Mouse (Mus musculus) midbrain, embryonic 11.5 days (tissue): Measurements from ENCODE around the gene Mettl7a1. TPM values are rescaled to one million over a fixed set of nuclear protein-coding genes. Genes with fewer than 3 reads are reported as not detected.
A peak's percentile ranks its signal among the peaks of the same experiment; 100 is the strongest.
"Not testable (repeated sequence)": the region's sequence is repeated elsewhere in the genome, so short reads cannot be mapped to it uniquely, and the experiment has no call there.

Source experiments
- ATAC-seq: fragments of 200-750 bp; cut with Nextera tagmentation; 2 replicates; pipeline ENCODE4 v1.8.0; 2017; ENCODE audit warnings: moderate TSS enrichment, moderate library complexity; ENCODE audit not compliant: low FRiP score
- DNase-seq: peaks from one replicate; pipeline ENCODE4 v3.0.0; 2015; ENCODE audit warnings: low spot score; ENCODE audit errors: missing footprints
- H3K27ac ChIP-seq: fragments of 300-500 bp; sonication (generic); 2 replicates; pipeline ENCODE4 v1.5.1; 2014; ENCODE audit warnings: low read depth, low read length
- H3K27me3 ChIP-seq: fragments of 300-500 bp; sonication (generic); 2 replicates; pipeline ENCODE4 v1.6.1; 2014; ENCODE audit warnings: mild to moderate bottlenecking, low read length, moderate library complexity, mixed read lengths; ENCODE audit not compliant: control insufficient read depth, insufficient read depth
- H3K36me3 ChIP-seq: fragments of 300-500 bp; sonication (generic); 2 replicates; pipeline ENCODE4 v1.6.1; 2014; ENCODE audit warnings: mild to moderate bottlenecking, low read length, moderate library complexity, mixed read lengths; ENCODE audit not compliant: control insufficient read depth, insufficient read depth
- H3K4me1 ChIP-seq: fragments of 300-500 bp; sonication (generic); 2 replicates; pipeline ENCODE4 v1.6.1; 2014; ENCODE audit warnings: low read length; ENCODE audit not compliant: control insufficient read depth, insufficient read depth
- H3K4me2 ChIP-seq: fragments of 300-500 bp; sonication (generic); 2 replicates; pipeline ENCODE4 v1.6.1; 2014; ENCODE audit warnings: mild to moderate bottlenecking, moderate library complexity
- H3K4me3 ChIP-seq: fragments of 300-500 bp; sonication (generic); 2 replicates; pipeline ENCODE4 v1.5.1; 2014; ENCODE audit warnings: low read depth, low read length
- H3K9ac ChIP-seq: fragments of 300-500 bp; sonication (generic); 2 replicates; pipeline ENCODE4 v1.6.1; 2014; ENCODE audit warnings: low read length
- H3K9me3 ChIP-seq: fragments of 300-500 bp; sonication (generic); 2 replicates; pipeline ENCODE4 v1.6.1; 2016; ENCODE audit warnings: low read length; ENCODE audit not compliant: control insufficient read depth
- WGBS: fragments of 180-500 bp; shearing (Covaris S2); extraction: QIAGEN DNeasy Blood & Tissue Kit; methylation state at CpG from one replicate; pipeline ENCODE4 v1.1.7; 2014; 5-methylcytosine and 5-hydroxymethylcytosine counted together
- polyA plus RNA-seq: library from polyadenylated mRNA; unstranded; fragments of >200 nt; fragmentation: Nextera tagmentation; extraction: Ambion mirVana; gene quantifications from 2 replicates; pipeline ENCODE4 v1.2.1, GENCODE M21; 2014

The Mettl7a1 gene
- polyA plus RNA-seq, 1 experiment from 2014 or later, result 4.0 TPM

DNA sequence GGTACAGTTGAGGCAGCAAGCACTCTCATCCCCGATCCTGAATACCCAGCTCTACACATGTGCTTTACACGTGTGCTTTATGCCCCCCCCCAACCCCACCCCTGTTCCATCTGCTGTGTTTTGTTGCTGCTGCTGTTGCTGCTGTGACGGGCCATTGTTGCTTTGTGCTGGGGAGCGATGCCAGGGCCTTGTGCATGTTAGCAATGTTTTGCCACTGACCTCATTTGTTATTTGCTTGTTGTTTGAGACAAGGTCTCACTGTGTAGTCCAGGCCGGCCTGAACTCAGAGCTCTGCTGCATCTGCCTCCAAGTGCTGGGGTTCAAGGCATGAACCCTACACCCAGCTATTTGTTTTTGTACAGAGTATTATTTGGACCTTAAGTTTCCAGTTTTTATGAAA, 13.1 kb upstream of the Mettl7a1 start:
- DNase-seq (no peak), ATAC-seq (no peak)
- Histone ChIP-seq H3K4me2 (no peak overlapping the region), H3K9me3 (no peaks in the 10 kb centered on the region), H3K36me3 (no peaks in the 10 kb centered on the region), H3K4me3 (no peak overlapping the region), H3K27ac (no peak overlapping the region), H3K4me1 (no peaks in the 10 kb centered on the region), H3K9ac (no peak overlapping the region), H3K27me3 (no peaks in the 10 kb centered on the region)
- 82% methylated on average over 5 of the region's 5 CpGs for WGBS

DNA sequence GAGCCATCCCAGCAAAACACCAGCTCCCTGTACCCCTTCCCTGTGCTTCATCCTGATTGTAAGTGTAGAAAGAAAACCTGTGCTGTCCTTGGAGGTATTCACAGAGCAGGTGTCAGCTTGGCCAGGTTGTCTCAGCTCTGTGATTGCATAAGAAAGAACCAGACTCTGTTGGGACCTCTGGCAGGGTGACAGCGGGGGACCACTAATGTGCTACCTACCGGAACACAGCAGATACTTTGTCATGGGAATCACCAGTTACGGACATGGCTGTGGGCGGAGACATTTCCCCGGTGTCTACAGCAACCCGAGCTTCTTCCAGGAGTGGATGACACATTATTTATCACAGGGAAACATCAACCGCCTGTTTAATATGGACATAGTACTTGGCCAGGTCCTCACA, 11.6 kb upstream of the Mettl7a1 start:
- Histone ChIP-seq H3K27me3 (no peaks in the 10 kb centered on the region), H3K4me3 (no peak overlapping the region), H3K9me3 (no peaks in the 10 kb centered on the region), H3K36me3 (no peaks in the 10 kb centered on the region), H3K4me2 (no peak overlapping the region), H3K9ac (no peak overlapping the region), H3K27ac (no peak overlapping the region), H3K4me1 (no peaks in the 10 kb centered on the region)
- WGBS, result 78% methylated on average over 7 of the region's 7 CpGs
- ATAC-seq (no peak), DNase-seq (no peak)

DNA sequence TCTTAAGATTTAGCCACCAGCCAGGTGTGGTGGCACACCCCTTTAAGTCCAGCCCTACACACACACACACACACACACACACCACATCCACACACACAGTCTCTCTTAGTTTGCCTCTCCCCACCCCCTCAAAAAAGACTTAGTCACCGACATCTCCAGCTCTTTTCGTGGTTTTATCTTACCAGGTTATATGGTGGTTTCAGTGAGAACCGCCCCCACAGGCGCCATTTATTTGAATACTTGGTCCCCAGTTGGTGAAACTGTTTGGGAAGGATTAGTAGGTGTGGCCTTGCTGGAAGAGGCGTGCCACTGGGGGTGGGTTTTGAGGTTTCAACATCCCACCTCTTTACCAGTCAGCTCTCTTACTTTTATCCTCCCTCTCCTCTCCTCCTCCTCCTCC, 6.1 kb upstream of the Mettl7a1 start:
- 87% methylated on average over 5 of the region's 5 CpGs for WGBS
- Histone ChIP-seq H3K27me3 (no peaks in the 10 kb centered on the region), H3K4me2 (no peak overlapping the region), H3K4me3 (no peak overlapping the region), H3K36me3 (no peaks in the 10 kb centered on the region), H3K9me3 (no peaks in the 10 kb centered on the region), H3K27ac (no peak overlapping the region), H3K4me1 (no peaks in the 10 kb centered on the region), H3K9ac (no peak overlapping the region)
- ATAC-seq (no peak), DNase-seq (no peak)

DNA sequence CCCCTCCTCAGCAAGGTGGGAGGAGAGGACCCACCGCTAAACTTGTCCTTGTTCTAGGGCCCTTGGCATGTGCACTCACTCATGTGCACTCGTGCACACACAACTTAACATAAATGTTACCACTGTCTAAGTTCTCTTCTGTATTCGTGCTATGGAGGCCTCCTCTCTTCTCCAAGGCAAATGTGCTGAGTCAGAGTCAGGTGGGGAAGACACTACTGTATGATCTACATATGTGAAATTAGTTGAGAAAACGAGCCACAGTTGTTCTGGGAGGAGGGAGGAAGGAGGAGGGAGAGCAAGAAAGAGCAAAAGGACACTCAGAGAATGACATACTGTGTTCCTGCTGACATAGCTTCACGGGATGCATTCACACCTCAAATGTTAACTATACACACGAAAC, 3.4 kb upstream of the Mettl7a1 start:
- Histone ChIP-seq H3K36me3 (no peaks in the 10 kb centered on the region), H3K9ac (no peak overlapping the region), H3K27ac (no peak overlapping the region), H3K4me1 (peaks cover 7% of the 10 kb centered on the region), H3K4me3 (no peak overlapping the region), H3K9me3 (no peaks in the 10 kb centered on the region), H3K27me3 (no peaks in the 10 kb centered on the region), H3K4me2 (no peak overlapping the region)
- DNase-seq (no peak), ATAC-seq (no peak)
- 87% methylated on average over 6 of the region's 6 CpGs for WGBS

DNA sequence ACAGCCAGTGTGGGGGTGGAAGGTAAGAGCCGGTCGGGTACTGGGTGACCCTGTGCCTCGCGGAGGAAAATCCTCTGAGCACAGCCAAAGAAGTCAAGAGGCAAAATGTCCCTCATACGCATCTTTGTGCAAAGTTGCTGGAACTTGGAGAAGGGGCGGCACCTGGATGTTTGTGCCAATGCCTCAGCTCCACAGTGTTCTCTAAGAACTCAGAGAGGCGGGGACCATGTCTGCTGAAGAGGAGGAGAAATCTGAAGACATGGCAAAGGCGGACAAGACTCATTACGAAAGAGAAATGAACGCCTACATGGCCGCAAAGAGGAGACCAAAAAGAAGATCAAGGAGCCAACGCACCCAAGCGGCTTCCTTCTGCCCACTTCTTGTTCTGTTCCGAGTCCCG, 2.4 kb upstream of the Mettl7a1 start:
- Histone ChIP-seq H3K27me3 (no peaks in the 10 kb centered on the region), H3K27ac (no peak overlapping the region), H3K4me1 (peaks cover 10% of the 10 kb centered on the region), H3K4me3 (no peak overlapping the region), H3K9me3 (no peaks in the 10 kb centered on the region), H3K36me3 (no peaks in the 10 kb centered on the region), H3K4me2 (no peak overlapping the region), H3K9ac (no peak overlapping the region)
- WGBS, result 64% methylated on average over 15 of the region's 15 CpGs
- DNase-seq (no peak), ATAC-seq (no peak)

DNA sequence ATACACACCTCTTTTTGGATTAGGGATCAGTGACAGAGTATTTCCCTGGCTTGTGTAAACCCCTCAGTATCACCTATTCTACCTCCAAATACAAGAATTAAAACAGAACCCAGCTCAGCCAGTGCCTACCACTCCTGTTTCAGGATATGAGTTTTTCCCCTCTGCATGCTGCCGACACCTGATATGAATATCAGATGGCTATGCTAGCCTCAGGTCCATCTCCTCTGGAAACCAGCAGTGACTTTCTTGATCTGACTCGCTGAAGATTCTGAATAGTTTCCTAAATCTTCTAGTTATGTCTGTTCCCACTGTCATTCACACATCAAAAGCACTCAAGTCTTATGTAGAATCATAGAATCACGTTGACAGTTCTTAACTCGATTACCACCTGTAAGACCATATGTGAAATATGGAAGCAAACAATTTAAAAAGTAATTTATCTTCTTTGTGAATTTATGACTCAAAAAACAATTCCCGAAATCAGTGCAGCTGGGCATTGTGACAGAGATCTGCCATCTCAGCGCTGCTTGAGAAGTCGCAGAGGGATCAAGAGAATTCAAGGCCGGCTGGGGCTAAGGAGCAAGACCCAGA, 417 bp upstream of the Mettl7a1 start:
- 54% methylated on average over 8 of the region's 8 CpGs for WGBS
- Histone ChIP-seq H3K9me3 (no peaks in the 10 kb centered on the region), H3K36me3 (no peaks in the 10 kb centered on the region), H3K4me2 (peak overlapping the region; percentile 48), H3K9ac (peak overlapping the region; percentile 76; the same call in 1 of the 2 replicates), H3K4me3 (no peak overlapping the region; the same call in 1 of the 2 replicates), H3K27me3 (no peaks in the 10 kb centered on the region), H3K4me1 (peaks cover 10% of the 10 kb centered on the region), H3K27ac (peak overlapping the region; percentile 86; the same call in 1 of the 2 replicates)
- no peak for ATAC-seq
- no peak for DNase-seq

DNA sequence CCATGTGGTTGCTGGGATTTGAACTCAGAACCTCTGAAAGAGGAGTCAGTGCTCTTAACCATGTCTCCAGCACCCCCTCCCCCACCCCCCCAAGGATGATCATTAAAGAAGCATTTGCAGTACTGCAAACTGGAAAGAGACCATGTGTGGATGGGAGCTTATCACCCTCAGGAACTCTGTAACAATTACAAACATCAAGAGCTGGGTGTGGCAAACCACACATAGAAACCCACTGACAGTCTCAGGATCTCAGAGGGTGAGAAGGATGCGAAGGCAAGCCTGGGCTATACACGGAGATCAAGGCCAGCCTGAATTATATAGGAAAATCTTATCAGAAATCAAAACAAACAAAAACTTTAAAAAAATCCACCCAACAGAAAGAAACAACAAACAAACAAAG, 2.3 kb downstream of the Mettl7a1 start:
- Histone ChIP-seq H3K27me3 (no peaks in the 10 kb centered on the region), H3K4me2 (no peak overlapping the region)
- WGBS, result 80% methylated on average over 2 of the region's 2 CpGs

DNA sequence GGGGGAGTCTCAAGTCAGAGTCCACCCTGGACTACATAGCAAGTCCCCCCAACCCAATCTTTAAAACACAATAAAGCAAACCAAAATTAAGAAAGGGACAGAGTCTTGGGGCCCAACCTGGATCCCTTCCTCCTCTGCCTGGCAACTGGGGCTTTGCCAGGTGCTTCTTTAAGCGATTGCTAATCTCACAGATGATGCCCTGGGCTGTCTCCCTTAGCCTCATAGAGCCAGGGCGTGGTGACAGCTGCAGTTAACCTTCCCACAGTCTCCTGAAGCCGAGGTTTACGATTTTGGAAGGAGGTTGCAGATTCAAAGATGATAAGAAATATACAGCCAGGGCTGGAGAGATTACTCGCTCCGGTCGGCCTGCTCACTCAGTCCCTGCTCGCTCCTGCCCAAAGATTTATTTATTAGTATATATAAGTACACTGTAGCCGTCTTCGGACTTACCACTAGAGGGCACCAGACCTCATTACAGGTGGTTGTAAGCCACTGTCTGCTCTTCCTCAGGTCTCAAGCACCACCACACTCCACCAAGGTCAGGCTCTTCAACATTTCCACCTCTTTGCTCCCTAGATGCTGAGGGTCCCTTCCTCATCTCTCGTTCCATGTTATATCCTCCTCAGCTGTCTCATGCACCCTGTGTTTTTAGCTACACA, 3.6 kb downstream of the Mettl7a1 start:
- ATAC-seq, H3K36me3 ChIP-seq, H3K9ac ChIP-seq, H3K27me3 ChIP-seq, H3K9me3 ChIP-seq, H3K4me3 ChIP-seq, H3K27ac ChIP-seq, H3K4me2 ChIP-seq: not testable (repeated sequence)
- DNase-seq, result peak; percentile 86
- WGBS, result 45% methylated on average over 9 of the region's 11 CpGs
- H3K4me1 ChIP-seq, result peaks cover 10% of the 10 kb centered on the region

More for the DNA sequence above, 2.3 kb downstream of the Mettl7a1 start:
- DNase-seq (no peak), ATAC-seq (no peak)
- Histone ChIP-seq H3K9me3 (no peaks in the 10 kb centered on the region), H3K4me3 (no peak overlapping the region), H3K36me3 (no peaks in the 10 kb centered on the region), H3K27ac (no peak overlapping the region), H3K9ac (no peak overlapping the region), H3K4me1 (peaks cover 10% of the 10 kb centered on the region)

DNA sequence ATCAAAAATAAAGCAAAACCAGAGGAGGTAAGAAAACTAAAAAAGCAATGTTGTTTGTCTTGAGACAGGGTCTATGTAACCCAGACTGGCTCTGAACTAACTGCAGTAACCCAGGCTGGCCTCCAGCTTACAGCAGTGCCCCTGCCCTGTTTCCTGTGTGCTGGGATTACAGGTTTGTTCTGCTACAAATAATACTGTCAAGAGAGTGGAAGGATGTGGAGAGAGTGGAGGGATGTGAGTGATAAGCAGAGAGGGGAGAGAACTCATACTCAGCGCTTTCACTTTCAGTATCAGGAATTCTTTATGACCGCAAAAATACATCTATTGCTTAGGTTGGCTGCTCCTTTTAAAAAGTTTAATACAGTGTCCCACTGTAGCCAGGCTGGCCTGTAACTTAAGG, 8.4 kb downstream of the Mettl7a1 start:
- no peaks in the 10 kb centered on the region for H3K27me3 ChIP-seq
- WGBS, result 97% methylated on average over 2 of the region's 2 CpGs
- H3K4me3 ChIP-seq, result no peak overlapping the region
- ATAC-seq (no peak), DNase-seq (no peak)
- no peak overlapping the region for H3K4me2 ChIP-seq
- H3K9ac ChIP-seq, result no peak overlapping the region
- H3K36me3 ChIP-seq, result peaks cover 2% of the 10 kb centered on the region; the same call in 1 of the 2 replicates
- no peaks in the 10 kb centered on the region for H3K4me1 ChIP-seq
- no peaks in the 10 kb centered on the region for H3K9me3 ChIP-seq
- H3K27ac ChIP-seq, result no peak overlapping the region
